Mouse (Mus musculus) CD4-positive naive resting alpha-beta T cell, adult 76 days (primary cell): Measurements from ENCODE around the gene Cd8b1. TPM values are rescaled to one million over a fixed set of nuclear protein-coding genes. Genes with fewer than 3 reads are reported as not detected.

Experiments used
- total RNA-seq: library from RNA; stranded (reverse); gene quantifications from one replicate; pipeline ENCODE4 v1.2.4, GENCODE M21; 2023

Gene Cd8b1
- 11.2 TPM for total RNA-seq

GRCm38 (mm10) chr6:71322491-71322921 lies at the start of gene Cd8b1:
TSS of gene Cd8b1 (plus strand) at chr6:71322788.

DNA sequence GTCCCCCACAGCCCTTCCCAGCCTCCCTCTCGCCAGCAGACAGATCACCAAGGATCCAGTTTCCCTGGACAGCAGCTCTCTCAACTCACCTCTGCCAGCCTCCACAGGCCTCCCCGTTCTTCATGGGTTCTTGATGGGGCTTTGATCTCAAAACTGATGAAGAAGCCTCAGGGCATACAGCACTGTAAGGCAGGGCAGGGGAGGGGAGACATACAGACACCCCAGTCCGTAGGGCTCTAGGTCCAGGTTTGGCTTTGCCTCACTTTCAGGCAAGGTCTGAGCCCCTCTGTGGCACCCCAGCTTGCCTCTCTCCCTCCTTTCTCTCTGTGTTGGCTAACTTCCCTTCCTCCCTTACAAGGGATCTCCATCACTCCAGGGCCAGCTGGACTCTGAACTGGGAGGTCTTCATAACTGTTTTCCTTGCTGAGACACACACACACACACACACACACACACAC lies 733 bp upstream of the Cd8b1 start, which contains the start of gene Smyd1:
Gene Smyd1 (minus strand): TSS at position 408 of the 458 bp plus-strand sequence.

GRCm38 (mm10) chr6:71373249-71373775 lies 50.7 kb downstream of the Cd8b1 start, which contains the start of gene Cd8a:
TSS of gene Cd8a (plus strand) at chr6:71373427.

Other genes with a start within 250 kb of the Cd8b1 start
- 1.6 TPM for gene Thnsl2, start 178.3 kb upstream of the Cd8b1 start, total RNA-seq
- not detected for gene Fabp1, start 123.0 kb upstream of the Cd8b1 start, total RNA-seq
- gene Krcc1, start 51.1 kb upstream of the Cd8b1 start, total RNA-seq, result 30.6 TPM
- 0.21 TPM for gene Smyd1, start 555 bp upstream of the Cd8b1 start, total RNA-seq
- gene Cd8a, start 50.6 kb downstream of the Cd8b1 start, total RNA-seq, result 6.5 TPM
- 71.4 TPM for gene Rmnd5a, start 117.8 kb downstream of the Cd8b1 start, total RNA-seq
- 66.0 TPM for gene Rnf103, start 171.1 kb downstream of the Cd8b1 start, total RNA-seq
- 45.3 TPM for gene Chmp3, start 221.0 kb downstream of the Cd8b1 start, total RNA-seq